Mouse (Mus musculus) forelimb bud, embryonic 11.5 days (tissue): ENCODE measurements at regions not wholly inside any gene's neighbourhood (a gene's known extent, or its start where the extent isn't known, plus 50 kb on each side); places are given as distances from the start of the nearest gene placed in this dataset.

ENCODE experiments used
- DNase-seq: peaks from one replicate; pipeline ENCODE4 v3.0.0-alpha.2; 2012; ENCODE audit warnings: low read depth, low spot score

DNA sequence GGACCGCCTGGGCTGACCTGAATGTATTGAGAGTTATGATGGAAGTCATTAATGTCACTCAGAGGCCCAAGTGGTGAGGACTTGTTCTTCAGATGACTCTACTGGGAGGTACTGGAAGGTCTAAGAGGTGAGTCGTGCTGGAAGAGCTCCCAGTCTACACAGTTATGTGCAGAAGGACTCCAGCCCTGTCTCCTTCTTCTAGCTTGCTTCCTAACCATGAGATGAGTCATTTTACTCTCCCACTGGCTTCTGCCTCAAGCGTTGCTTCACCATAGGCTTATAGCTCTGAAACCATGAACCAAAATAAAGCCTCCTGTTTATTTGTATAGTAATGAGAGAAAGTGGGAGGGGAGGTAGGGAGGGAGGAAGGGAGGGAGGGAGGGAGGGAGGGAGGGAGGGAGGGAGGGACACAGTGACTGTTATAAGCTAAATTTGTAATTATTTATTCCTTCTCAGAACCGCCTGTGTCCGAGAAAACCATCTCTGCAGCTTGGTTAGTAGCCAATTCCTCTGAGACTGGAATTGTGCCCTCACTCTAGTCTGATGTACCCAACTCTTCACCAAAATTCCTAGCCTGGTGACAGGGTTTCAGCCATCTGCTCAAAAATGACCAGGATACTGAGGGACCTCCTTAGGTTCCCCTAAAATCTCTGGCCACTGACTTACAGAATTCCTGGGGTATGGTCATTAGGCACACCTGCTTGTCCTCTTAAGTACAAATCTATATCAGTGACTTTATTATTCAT is 211.6 kb upstream of the Atp2b1 start:
- DNase-seq, result no peak

- no peak for DNase-seq
Measured at GRCm38 (mm10) chr10:98703642-98704293, 210.4 kb upstream of the Atp2b1 start.

DNA sequence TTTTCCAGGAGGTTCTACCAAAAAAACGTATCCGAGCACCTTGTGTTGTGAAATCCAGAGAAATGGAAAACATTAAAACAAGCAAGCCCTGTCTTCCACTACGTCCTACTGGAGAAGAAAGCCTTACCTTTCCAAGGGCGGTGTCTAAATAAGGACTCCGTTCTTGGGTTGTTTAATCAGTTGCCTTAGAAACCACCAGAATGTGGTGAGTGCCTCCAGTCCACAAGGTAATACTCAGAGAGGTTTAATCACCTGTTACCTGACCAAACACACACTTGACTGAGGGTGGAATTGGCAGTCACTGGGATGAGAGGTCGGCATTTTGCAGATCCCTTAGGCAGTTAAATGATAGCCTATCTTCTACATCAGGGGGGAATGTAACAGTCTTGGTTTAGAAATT is 209.6 kb upstream of the Atp2b1 start:
- DNase-seq, result no peak

DNA sequence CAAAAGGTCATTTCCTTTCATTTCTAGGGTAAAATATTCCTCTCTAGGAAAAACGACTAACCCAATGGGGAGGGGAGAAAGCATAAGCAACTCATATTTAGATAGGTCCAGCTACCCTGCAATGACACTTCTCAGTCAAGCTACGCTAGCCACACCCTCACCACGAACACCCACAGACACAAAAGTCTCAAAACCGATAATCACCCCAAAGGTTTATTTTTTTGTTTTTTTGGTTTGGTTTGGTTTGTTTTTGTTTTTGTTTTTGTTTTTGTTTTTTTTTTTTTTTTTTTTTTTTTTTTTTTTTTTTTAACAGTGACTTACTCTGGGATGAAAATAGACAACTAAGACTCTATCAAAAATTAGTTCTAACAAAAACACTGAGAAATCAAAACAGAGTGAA is 196.3 kb upstream of the Atp2b1 start:
- DNase-seq, result no peak

DNA sequence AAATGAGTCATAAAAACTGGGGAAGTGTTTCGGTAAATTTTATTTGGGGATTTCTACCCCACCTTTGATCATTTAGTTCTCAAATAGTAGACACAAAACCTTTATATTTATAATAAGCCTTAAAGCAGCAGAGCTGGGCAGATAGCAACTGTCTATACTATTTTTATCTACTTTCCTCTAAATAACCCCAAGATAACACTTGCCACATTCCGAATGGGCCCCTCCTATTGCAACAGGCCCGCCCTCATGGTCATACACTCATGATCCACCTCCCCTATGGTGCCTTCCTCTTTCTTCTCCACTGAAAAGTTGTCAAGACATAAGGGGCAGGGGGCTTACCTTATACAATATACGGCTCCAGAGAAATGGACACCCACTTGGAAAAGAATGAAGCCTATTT is 195.5 kb upstream of the Atp2b1 start:
- no peak for DNase-seq

GRCm38 (mm10) chr10:98720256-98721005 is 193.8 kb upstream of the Atp2b1 start:
- no peak for DNase-seq

DNA sequence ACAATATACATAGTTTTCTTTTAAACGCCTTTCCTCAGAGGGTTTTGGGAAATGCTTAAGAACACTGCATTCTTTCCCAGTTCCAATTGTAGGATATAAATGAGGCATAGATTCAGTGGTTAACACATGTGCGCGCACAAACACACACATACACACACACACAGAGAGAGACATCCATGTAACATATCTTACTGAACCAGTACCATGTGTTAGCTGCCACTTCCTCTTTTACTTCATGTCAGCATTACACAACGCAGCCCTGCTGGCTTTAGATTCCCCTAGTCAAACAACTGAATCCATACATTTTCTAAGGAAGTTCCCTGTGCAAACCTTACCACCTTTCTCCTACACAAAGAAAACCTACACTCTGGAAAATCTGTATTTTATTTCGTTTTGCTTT is 189.1 kb upstream of the Atp2b1 start:
- no peak for DNase-seq

DNA sequence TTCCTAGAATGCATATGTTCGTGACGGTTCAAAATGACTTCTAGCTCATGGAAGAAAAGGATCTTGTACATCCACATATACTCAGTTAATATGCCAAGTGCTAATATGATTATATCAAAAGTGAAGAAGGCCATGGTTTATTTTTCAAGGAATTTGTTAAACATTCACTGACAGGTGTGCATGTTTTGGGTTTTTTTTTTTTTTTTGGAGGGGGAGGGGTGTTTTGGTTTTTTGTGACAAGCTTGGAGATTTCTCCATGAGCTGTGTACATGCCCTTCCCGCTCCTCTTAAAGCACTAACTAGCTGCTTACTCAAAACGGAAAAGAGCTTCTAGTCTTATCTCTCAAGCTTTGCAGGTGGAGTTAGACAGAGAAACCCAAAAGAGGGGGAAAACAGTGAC is 187.1 kb upstream of the Atp2b1 start:
- no peak for DNase-seq

- DNase-seq, result no peak
Measured at GRCm38 (mm10) chr10:98728396-98729030, 185.7 kb upstream of the Atp2b1 start.

DNA sequence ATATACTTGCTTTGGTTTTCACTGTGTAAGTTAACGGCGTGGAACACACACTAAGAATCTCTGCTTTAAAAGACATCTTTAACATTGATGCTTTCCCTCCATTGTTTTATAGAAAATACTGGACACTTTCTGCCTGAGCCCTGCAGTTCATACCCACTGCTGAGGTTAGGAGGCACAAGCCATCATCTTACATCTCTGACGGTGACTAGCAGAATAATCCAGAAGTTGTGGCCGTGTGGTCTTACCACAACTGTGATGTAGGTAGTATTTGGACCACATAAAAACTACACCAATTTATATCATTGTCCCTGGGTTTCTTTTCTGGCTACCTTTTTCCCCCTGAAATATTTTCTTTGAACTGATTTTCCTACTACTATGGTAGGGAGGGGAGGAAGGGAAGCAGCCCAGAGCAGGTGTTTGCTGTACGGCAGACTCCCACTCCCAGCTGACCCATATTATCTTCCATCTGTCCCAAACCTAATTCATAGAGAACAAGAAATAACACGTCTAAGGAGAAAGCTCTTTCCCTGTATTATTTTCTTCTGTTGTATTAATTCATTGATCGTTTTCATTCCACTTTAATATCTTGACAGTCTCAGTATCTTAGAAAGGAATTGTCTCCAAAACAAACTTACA is 180.1 kb upstream of the Atp2b1 start:
- no peak for DNase-seq

- no peak for DNase-seq
Measured at GRCm38 (mm10) chr10:98740507-98741147, 173.6 kb upstream of the Atp2b1 start.

GRCm38 (mm10) chr10:98741398-98741797 is 172.8 kb upstream of the Atp2b1 start:
- no peak for DNase-seq

- no peak for DNase-seq
Measured at GRCm38 (mm10) chr10:98742822-98743605, 171.2 kb upstream of the Atp2b1 start.

DNA sequence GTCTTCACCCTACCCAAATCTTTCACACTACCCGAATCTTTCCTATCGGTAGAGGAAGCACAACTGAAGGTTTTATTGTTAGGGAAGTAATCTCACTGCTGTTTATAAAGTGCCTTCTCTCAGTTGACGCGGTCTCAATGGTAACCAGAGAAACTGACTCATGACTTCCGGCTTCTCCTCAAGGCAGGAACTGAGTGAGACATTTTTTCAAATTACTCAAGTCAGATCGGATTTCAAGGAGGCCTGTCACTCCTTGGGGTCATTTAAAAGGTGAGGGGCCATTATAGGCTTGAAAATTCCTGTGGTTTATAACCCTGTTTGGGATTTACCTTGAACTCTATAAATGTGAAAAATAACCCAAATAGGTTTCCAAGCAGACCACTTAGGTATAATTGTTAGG is 170.0 kb upstream of the Atp2b1 start:
- peak; percentile 77 for DNase-seq

- DNase-seq, result no peak
Measured at GRCm38 (mm10) chr10:98744662-98745061, 169.5 kb upstream of the Atp2b1 start.

DNA sequence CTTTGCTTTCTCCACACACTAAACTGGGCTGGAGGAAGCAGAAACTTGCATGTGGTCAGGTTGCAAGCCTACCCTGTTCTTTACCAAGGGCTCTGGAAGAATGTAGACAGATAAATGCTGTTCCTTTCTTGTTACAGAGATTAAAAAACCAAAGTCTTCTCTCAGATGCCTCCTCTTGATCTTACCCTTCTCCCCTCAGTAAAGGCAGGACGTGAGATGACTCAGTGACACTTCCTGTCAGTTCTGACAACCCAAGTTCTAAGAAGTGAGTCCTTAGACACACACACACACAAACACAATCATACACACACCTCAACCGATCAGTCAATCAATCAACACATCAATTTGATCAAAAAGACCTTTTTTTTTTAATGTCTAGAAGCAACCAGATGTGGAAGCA is 168.8 kb upstream of the Atp2b1 start:
- DNase-seq, result no peak

GRCm38 (mm10) chr10:98745861-98746260 is 168.3 kb upstream of the Atp2b1 start:
- no peak for DNase-seq

- peak; percentile 28 for DNase-seq
Measured at GRCm38 (mm10) chr10:98748856-98749583, 165.2 kb upstream of the Atp2b1 start.

- no peak for DNase-seq
Measured at GRCm38 (mm10) chr10:98749584-98749947, 164.6 kb upstream of the Atp2b1 start.
